Mouse (Mus musculus) lung, adult 2 months (tissue): Measurements from ENCODE around the gene Ipcef1.

Experiments
- CTCF ChIP-seq: fragments of 200-500 bp; IDR thresholded peaks from 2 replicates; pipeline ENCODE4 v1.5.1; 2011; ENCODE audit warnings: mild to moderate bottlenecking, low read length, control low read depth; ENCODE audit not compliant: insufficient read depth
- POLR2A ChIP-seq: fragments of 200-500 bp; IDR thresholded peaks from 2 replicates; pipeline ENCODE4 v1.6.1; 2011; ENCODE audit warnings: low read depth, mild to moderate bottlenecking, control low read depth, low read length, borderline replicate concordance; ENCODE audit errors: extremely low read depth

GRCm38 (mm10) chr10:6900126-6900525, 152.2 kb downstream of the Ipcef1 start:
- no peak for TF ChIP-seq CTCF
- TF ChIP-seq POLR2A: no peak
